Mouse (Mus musculus): ENCODE measurements around the gene Slc38a6. TPM values are rescaled to one million over a fixed set of nuclear protein-coding genes. Genes with fewer than 3 reads are reported as not detected.

Gene Slc38a6
- polyA plus RNA-seq, 1 experiment: 7.8 TPM

DNA sequence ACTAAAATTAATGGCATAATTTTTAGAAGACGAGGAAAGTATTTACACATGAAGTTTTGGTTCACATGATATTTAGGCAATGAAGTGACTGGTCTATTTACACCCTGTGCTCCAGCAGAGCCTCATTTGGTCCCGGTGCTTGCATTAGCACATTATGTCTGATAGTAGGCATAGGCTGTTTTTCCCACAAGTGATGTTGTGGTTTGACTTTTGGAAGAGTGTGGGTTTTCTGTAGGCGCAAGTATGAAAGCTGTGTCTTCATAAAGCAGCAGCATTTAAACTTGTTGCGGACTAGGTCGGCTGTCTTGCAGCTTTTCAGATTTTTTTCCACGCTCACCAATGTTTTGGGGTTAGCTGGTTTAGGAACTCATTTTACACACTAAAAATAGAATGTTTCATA lies 27.3 kb upstream of the Slc38a6 start:
- Histone ChIP-seq H3K4me2 (ENCODE audit: low read depth) (no peak overlapping the region), H3K36me3 (ENCODE audit: control insufficient read depth, insufficient read depth) (no peaks in the 10 kb centered on the region), H3K27me3 (ENCODE audit: control insufficient read depth, insufficient read depth, insufficient read length) (no peaks in the 10 kb centered on the region), H3K4me3 (no peak overlapping the region), H3K79me2 (ENCODE audit: control insufficient read depth, insufficient read depth) (peaks cover 38% of the 10 kb centered on the region), H3ac (ENCODE audit: control insufficient read depth, insufficient read length) (no peak overlapping the region)
- TF ChIP-seq MYOG (IDR thresholded peaks at IDR 0.05; ENCODE audit: control insufficient read depth in 1 of 3, insufficient read depth in 1 of 3, insufficient read length in 2 of 3, low read depth in 2 of 3) (no peak), POLR2AphosphoS2 (IDR thresholded peaks at IDR 0.05; ENCODE audit: insufficient read length, low read depth) (no peak), POLR2A (IDR thresholded peaks at IDR 0.05; ENCODE audit: insufficient read length, low read depth) (no peak), TCF3 (IDR thresholded peaks at IDR 0.05; ENCODE audit: insufficient read length, low read depth) (no peak), REST (IDR thresholded peaks at IDR 0.05; ENCODE audit: insufficient read depth, insufficient read length) (no peak), MAX (IDR thresholded peaks at IDR 0.05; ENCODE audit: low read depth) (no peak)

DNA sequence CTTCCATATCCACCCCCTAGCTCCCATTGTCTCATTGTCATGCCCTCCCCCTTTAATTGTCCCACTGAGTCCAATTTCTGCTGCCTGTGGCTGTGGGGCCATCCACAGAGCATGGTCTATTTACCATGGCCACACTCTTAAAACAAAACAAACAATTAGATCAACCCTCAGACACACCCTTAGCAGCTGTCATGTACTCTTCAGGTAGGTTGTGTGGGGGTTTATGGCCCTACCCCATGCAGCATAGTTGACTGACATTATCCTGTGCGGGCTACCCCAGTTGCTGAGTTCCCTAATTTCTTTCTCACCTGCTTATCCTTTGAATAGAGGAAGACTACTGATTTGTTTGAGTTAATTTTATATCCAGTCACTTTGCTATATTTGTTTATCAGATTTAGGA lies 26.2 kb upstream of the Slc38a6 start:
- Histone ChIP-seq H3ac (ENCODE audit: control insufficient read depth, insufficient read length) (no peak overlapping the region), H3K79me2 (ENCODE audit: control insufficient read depth, insufficient read depth) (peaks cover 36% of the 10 kb centered on the region), H3K27me3 (ENCODE audit: control insufficient read depth, insufficient read depth, insufficient read length) (no peaks in the 10 kb centered on the region), H3K36me3 (ENCODE audit: control insufficient read depth, insufficient read depth) (no peaks in the 10 kb centered on the region), H3K4me3 (no peak overlapping the region), H3K4me2 (ENCODE audit: low read depth) (no peak overlapping the region)
- TF ChIP-seq MYOD1 (IDR thresholded peaks at IDR 0.05; ENCODE audit: control insufficient read depth in 1 of 3, insufficient read length in 2 of 3, low read depth in 2 of 3) (peak in 1 of 3 experiments; percentile 59), E2F4 (IDR thresholded peaks at IDR 0.05; ENCODE audit: insufficient read depth) (no peak)

DNA sequence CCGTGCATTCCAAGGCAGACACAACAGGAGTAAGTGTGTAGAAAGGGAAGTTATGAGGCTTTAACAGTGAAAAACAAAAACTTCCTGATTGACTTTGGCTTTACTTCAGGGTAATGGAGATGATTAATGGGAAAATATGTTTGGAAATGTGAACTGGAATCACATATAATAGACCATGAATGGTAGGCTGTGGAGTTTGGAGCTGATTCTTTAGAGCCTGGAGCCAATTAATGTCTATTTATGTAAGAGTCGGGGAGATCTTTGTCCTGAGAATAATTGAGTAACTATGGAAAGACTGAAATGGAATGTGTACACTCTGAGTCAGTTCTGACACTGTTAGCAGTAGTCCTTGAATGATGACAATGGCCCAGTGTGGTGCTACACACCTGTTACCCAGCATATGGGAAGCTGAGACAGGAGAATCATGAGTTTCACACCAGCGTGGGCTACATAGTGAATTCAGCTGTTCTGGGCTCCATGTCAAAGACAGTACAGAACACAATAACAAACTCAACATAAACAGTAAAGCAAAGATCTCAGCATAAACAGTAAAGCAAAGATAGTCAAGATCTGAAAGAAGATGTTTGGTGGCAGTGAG lies 21.1 kb upstream of the Slc38a6 start:
- Histone ChIP-seq H3K36me3 (ENCODE audit: control insufficient read depth, insufficient read depth) (no peaks in the 10 kb centered on the region), H3ac (ENCODE audit: control insufficient read depth, insufficient read length) (no peak overlapping the region), H3K4me2 (ENCODE audit: low read depth) (no peak overlapping the region), H3K4me3 (no peak overlapping the region), H3K79me2 (ENCODE audit: control insufficient read depth, insufficient read depth) (peaks cover 22% of the 10 kb centered on the region), H3K27me3 (ENCODE audit: control insufficient read depth, insufficient read depth, insufficient read length) (no peaks in the 10 kb centered on the region)
- TF ChIP-seq MYOG (IDR thresholded peaks at IDR 0.05; ENCODE audit: control insufficient read depth in 1 of 3, insufficient read depth in 1 of 3, insufficient read length in 2 of 3, low read depth in 2 of 3) (peak; percentile 7 to 67 (median 10)), REST (IDR thresholded peaks at IDR 0.05; ENCODE audit: insufficient read depth, insufficient read length) (no peak), TCF12 (IDR thresholded peaks at IDR 0.05; ENCODE audit: insufficient read depth, poor library complexity, severe bottlenecking) (peak; percentile 25), SRF (IDR thresholded peaks at IDR 0.05; ENCODE audit: control insufficient read depth, insufficient read length, low read depth) (no peak), USF1 (IDR thresholded peaks at IDR 0.05; ENCODE audit: low read depth) (no peak), MYOD1 (IDR thresholded peaks at IDR 0.05; ENCODE audit: control insufficient read depth in 1 of 3, insufficient read length in 2 of 3, low read depth in 2 of 3) (peak; percentile 2 to 91 (median 91)), E2F4 (IDR thresholded peaks at IDR 0.05; ENCODE audit: insufficient read depth) (no peak), CEBPB (IDR thresholded peaks at IDR 0.05; ENCODE audit: insufficient read depth, poor library complexity, severe bottlenecking) (no peak), TCF3 (IDR thresholded peaks at IDR 0.05; ENCODE audit: insufficient read length, low read depth) (peak; percentile 13), MAX (IDR thresholded peaks at IDR 0.05; ENCODE audit: low read depth) (no peak)

DNA sequence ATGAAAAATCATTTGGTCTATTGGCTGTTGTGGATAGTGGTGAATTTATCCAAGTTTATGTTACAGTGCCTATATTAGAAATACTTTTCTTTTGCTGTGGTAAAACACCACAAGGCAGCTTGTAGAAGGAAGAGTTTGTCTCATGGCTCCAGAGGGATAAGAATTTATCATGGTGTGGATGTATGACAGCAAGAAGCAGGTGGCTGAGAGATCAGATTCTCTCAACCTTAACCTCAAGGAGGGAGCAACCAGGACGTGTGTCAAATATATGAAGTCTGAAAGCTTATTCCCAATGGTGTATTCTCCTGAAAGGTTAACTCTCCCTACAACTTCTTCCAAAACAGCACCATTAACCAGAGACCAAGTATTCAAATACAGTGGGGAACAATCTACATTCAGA lies 20.0 kb upstream of the Slc38a6 start:
- TF ChIP-seq TCF3 (IDR thresholded peaks at IDR 0.05; ENCODE audit: insufficient read length, low read depth) (no peak), MAX (IDR thresholded peaks at IDR 0.05; ENCODE audit: low read depth) (no peak), REST (IDR thresholded peaks at IDR 0.05; ENCODE audit: insufficient read depth, insufficient read length) (no peak), E2F4 (IDR thresholded peaks at IDR 0.05; ENCODE audit: insufficient read depth) (no peak), POLR2A (IDR thresholded peaks at IDR 0.05; ENCODE audit: insufficient read length, low read depth) (no peak), TCF12 (IDR thresholded peaks at IDR 0.05; ENCODE audit: insufficient read depth, poor library complexity, severe bottlenecking) (no peak), MYOD1 (IDR thresholded peaks at IDR 0.05; ENCODE audit: control insufficient read depth in 1 of 3, insufficient read length in 2 of 3, low read depth in 2 of 3) (peak in 2 of 3 experiments; percentile 78 to 81), POLR2AphosphoS2 (IDR thresholded peaks at IDR 0.05; ENCODE audit: insufficient read length, low read depth) (no peak)
- Histone ChIP-seq H3K36me3 (ENCODE audit: control insufficient read depth, insufficient read depth) (no peaks in the 10 kb centered on the region), H3ac (ENCODE audit: control insufficient read depth, insufficient read length) (no peak overlapping the region), H3K4me2 (ENCODE audit: low read depth) (no peak overlapping the region), H3K4me3 (no peak overlapping the region), H3K79me2 (ENCODE audit: control insufficient read depth, insufficient read depth) (peaks cover 22% of the 10 kb centered on the region), H3K27me3 (ENCODE audit: control insufficient read depth, insufficient read depth, insufficient read length) (no peaks in the 10 kb centered on the region)

DNA sequence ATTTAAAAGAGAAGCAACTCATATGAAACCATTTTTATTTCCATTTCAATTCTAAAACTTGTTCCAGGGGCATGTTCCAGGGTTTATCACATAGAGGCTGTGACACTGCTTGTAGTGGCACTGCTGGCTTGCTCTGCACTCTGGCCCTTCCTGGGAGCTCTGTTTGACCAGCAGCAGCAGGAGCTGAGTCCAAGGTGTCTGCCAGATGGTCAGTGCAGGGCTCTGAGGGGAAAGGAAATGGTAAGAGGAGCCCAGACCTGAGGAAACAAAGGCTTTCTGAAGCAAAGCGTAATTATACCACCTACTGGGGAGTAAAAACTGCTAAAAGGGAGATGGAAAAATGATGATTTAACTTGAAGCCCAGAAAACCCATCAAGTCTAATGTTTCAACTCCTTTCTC lies 18.1 kb upstream of the Slc38a6 start:
- Histone ChIP-seq H3K4me3 (no peak overlapping the region), H3K36me3 (ENCODE audit: control insufficient read depth, insufficient read depth) (peaks cover 6% of the 10 kb centered on the region), H3K27me3 (ENCODE audit: control insufficient read depth, insufficient read depth, insufficient read length) (no peaks in the 10 kb centered on the region), H3K79me2 (ENCODE audit: control insufficient read depth, insufficient read depth) (peaks cover 13% of the 10 kb centered on the region), H3K4me2 (ENCODE audit: low read depth) (no peak overlapping the region), H3ac (ENCODE audit: control insufficient read depth, insufficient read length) (no peak overlapping the region)
- TF ChIP-seq TCF3 (IDR thresholded peaks at IDR 0.05; ENCODE audit: insufficient read length, low read depth) (no peak), POLR2A (IDR thresholded peaks at IDR 0.05; ENCODE audit: insufficient read length, low read depth) (no peak)
